Mouse (Mus musculus) bone marrow, adult 2 months (tissue): ENCODE data around the gene Prpf4.

ENCODE experiments used
- CTCF ChIP-seq: fragments of 200-500 bp; IDR thresholded peaks from 2 replicates; pipeline ENCODE4 v1.5.1; 2011; ENCODE audit warnings: low read length, control low read depth; ENCODE audit not compliant: control insufficient read depth, insufficient read depth
- POLR2A ChIP-seq: fragments of 200-500 bp; IDR thresholded peaks from 2 replicates; pipeline ENCODE4 v1.6.1; 2011; ENCODE audit warnings: low read depth, mild to moderate bottlenecking, control low read depth, low read length, borderline replicate concordance; ENCODE audit not compliant: control insufficient read depth

GRCm38 (mm10) chr4:62472071-62472470 lies 63.5 kb downstream of the Prpf4 start:
- TF ChIP-seq CTCF: no peak
- TF ChIP-seq POLR2A: no peak
